Mouse (Mus musculus): ENCODE data around the gene Scaf4.

Scaf4 gene

GRCm38 (mm10) chr16:90283905-90284891, at the start of gene Scaf4:
Scaf4 (minus strand) TSS chr16:90284503.
- peak; percentile 95 for DNase-seq (ENCODE audit: low spot score)

GRCm38 (mm10) chr16:90332553-90332952, 48.2 kb upstream of the Scaf4 start:
- DNase-seq (ENCODE audit: low spot score), result no peak

GRCm38 (mm10) chr16:90330979-90331378, 46.7 kb upstream of the Scaf4 start:
- DNase-seq (ENCODE audit: low spot score), result no peak

- DNase-seq (ENCODE audit: low spot score), result no peak
Observed at GRCm38 (mm10) chr16:90329511-90329910, 45.2 kb upstream of the Scaf4 start.

- DNase-seq (ENCODE audit: low spot score), result peak; percentile 82
Observed at GRCm38 (mm10) chr16:90322850-90323528, 38.7 kb upstream of the Scaf4 start.

GRCm38 (mm10) chr16:90319321-90319720, 35.0 kb upstream of the Scaf4 start:
- no peak for DNase-seq (ENCODE audit: low spot score)

GRCm38 (mm10) chr16:90318372-90318926, 34.1 kb upstream of the Scaf4 start:
- no peak for DNase-seq (ENCODE audit: low spot score)

GRCm38 (mm10) chr16:90317777-90318176, 33.5 kb upstream of the Scaf4 start:
- no peak for DNase-seq (ENCODE audit: low spot score)

- DNase-seq (ENCODE audit: low spot score), result no peak
Observed at GRCm38 (mm10) chr16:90315881-90316280, 31.6 kb upstream of the Scaf4 start.

- no peak for DNase-seq (ENCODE audit: low spot score)
Observed at GRCm38 (mm10) chr16:90312449-90313082, 28.3 kb upstream of the Scaf4 start.

- no peak for DNase-seq (ENCODE audit: low spot score)
Observed at GRCm38 (mm10) chr16:90310488-90311135, 26.3 kb upstream of the Scaf4 start.

- no peak for DNase-seq (ENCODE audit: low spot score)
Observed at GRCm38 (mm10) chr16:90309784-90310183, 25.5 kb upstream of the Scaf4 start.

- DNase-seq (ENCODE audit: low spot score), result no peak
Observed at GRCm38 (mm10) chr16:90303988-90304299, 19.6 kb upstream of the Scaf4 start.

GRCm38 (mm10) chr16:90303286-90303987, 19.1 kb upstream of the Scaf4 start:
- no peak for DNase-seq (ENCODE audit: low spot score)

- no peak for DNase-seq (ENCODE audit: low spot score)
Observed at GRCm38 (mm10) chr16:90301706-90302105, 17.4 kb upstream of the Scaf4 start.

- DNase-seq (ENCODE audit: low spot score), result no peak
Observed at GRCm38 (mm10) chr16:90300896-90301295, 16.6 kb upstream of the Scaf4 start.

GRCm38 (mm10) chr16:90299591-90299990, 15.3 kb upstream of the Scaf4 start:
- DNase-seq (ENCODE audit: low spot score), result no peak

- no peak for DNase-seq (ENCODE audit: low spot score)
Observed at GRCm38 (mm10) chr16:90298426-90299300, 14.4 kb upstream of the Scaf4 start.

GRCm38 (mm10) chr16:90297479-90298425, 13.4 kb upstream of the Scaf4 start:
- DNase-seq (ENCODE audit: low spot score), result no peak
